Mouse (Mus musculus): ENCODE results near the gene Arid3c.
A peak's percentile ranks its signal among the peaks of the same experiment; 100 is the strongest.
"Not testable (repeated sequence)": the region's sequence is repeated elsewhere in the genome, so short reads cannot be mapped to it uniquely, and the experiment has no call there.

Arid3c gene

DNA sequence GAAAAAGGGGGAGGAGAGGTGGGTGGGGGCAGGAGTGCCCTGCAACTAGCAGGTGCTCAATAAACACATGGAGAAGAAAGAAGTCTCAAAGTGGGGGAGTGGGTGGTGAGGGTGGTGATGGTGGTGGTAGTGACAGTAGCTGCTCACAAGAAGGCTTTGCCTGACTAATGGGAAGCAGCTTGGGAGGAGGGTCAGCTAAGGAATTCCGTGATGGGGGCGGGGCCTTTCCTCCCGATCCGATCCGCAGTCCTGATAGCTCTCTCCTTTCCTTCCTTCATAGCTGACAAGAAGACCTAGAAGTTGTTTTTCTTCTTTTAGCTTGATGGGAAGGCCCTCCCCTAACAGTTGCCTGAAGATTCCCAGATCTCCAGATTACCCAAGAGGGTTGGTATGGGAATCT lies 26.3 kb downstream of the Arid3c start:
- DNase-seq: peak; percentile 24

- DNase-seq: not testable (repeated sequence)
Observed at GRCm38 (mm10) chr4:41702226-41702625, 28.7 kb downstream of the Arid3c start.

GRCm38 (mm10) chr4:41700224-41700623 lies 30.7 kb downstream of the Arid3c start:
- not testable (repeated sequence) for DNase-seq

GRCm38 (mm10) chr4:41699783-41700182 lies 31.2 kb downstream of the Arid3c start, which contains the start of gene Il11ra1:
Il11ra1 (plus strand) TSS chr4:41699989.
- not testable (repeated sequence) for DNase-seq

DNA sequence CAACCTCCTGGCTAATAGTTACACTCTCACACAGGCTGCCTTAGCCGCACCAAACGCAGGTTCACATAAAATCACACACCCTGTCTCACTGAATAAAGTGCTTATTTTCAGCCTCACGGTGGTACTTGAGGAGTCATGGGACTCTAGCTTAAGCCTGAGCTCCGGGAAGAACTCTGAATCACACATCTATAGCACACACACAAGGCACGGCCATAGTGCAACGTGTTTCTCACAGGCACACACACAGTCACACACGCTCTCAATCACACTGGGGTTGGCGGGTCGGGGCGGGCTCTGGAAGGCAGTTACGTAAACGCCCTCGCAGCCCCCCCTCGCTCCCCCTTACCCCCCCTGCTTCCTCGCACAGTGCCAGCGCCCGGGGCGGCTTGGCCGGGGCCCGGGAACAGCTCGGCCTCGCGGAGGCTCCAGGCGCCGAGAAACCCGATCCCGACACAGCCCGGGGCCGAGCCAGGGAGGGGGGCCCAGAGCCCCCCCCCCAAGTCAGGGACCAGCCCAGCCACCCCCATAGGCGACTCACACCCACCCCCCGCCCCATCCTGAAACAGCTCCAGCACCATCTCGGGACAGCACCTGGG lies 32.4 kb downstream of the Arid3c start:
- peak; percentile 62 for DNase-seq

- peak; percentile 88 for DNase-seq
Observed at GRCm38 (mm10) chr4:41696930-41697841, 33.8 kb downstream of the Arid3c start, which contains the start of gene Cntfr. Cntfr (minus strand) TSS chr4:41697089.

- not testable (repeated sequence) for DNase-seq
Observed at GRCm38 (mm10) chr4:41696452-41696851, 34.5 kb downstream of the Arid3c start.

DNA sequence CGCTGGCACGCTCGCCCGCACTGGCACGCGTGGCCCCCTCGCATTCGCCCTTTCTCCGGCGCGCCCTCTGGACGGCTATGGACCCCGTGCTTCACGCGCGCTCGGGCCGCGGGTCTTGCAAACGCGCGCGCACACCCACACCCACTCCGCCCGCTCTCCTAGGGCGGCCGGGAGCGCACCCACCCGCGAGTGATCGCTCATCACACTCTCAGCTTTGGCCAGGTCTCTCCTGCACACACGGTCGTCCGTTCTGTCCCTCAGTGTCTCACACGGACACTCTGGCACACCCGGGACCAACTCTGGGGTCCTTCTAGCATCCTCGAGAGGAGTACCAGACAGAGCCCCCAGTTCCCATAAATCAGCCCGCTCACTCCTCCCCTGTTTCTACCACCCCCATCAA lies 35.1 kb downstream of the Arid3c start:
- DNase-seq: not testable (repeated sequence)

DNA sequence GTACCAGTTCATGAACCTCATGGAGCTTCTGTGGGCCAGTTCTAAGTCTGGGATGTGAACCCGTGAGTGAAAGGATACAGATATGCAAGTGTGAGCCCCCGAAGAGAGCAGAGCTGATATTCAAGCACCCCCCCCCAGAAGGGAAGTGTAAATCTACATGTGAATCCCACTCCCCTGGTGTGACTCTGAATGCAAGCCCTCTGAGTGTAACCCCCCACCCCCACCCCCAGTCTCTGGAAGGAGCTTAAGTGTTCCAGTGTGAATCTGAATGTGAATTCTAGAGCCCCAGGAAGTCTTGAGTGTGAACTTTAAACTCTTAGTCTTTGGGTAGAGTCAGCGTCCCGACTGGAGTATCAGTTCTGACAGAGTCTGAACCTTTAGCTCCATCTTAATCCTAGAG lies 37.4 kb downstream of the Arid3c start:
- not testable (repeated sequence) for DNase-seq

DNA sequence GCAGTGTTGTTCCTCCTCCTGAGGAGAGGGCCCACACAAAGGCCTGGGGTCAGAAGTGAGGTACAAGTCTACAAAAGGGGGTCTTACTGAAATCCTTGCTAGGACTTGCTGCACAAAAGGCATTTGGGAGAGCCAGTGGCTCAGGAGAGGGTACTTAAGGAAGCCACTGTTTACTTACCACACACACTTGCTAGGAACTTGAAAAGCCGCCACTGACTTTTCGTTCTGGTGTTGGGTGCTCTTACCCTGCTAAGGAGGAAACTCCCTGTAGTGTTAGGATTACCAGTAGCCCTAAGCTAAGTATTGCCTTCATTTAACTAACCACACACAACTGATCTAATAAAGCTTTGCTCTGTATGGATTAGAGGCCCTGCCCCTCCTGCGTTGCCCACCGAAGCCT lies 40.9 kb downstream of the Arid3c start:
- DNase-seq: not testable (repeated sequence)

GRCm38 (mm10) chr4:41688562-41688961 lies 42.4 kb downstream of the Arid3c start:
- DNase-seq: not testable (repeated sequence)

GRCm38 (mm10) chr4:41685882-41686492 lies 45.0 kb downstream of the Arid3c start:
- not testable (repeated sequence) for DNase-seq

- DNase-seq: not testable (repeated sequence)
Observed at GRCm38 (mm10) chr4:41684931-41685453, 46.0 kb downstream of the Arid3c start.

DNA sequence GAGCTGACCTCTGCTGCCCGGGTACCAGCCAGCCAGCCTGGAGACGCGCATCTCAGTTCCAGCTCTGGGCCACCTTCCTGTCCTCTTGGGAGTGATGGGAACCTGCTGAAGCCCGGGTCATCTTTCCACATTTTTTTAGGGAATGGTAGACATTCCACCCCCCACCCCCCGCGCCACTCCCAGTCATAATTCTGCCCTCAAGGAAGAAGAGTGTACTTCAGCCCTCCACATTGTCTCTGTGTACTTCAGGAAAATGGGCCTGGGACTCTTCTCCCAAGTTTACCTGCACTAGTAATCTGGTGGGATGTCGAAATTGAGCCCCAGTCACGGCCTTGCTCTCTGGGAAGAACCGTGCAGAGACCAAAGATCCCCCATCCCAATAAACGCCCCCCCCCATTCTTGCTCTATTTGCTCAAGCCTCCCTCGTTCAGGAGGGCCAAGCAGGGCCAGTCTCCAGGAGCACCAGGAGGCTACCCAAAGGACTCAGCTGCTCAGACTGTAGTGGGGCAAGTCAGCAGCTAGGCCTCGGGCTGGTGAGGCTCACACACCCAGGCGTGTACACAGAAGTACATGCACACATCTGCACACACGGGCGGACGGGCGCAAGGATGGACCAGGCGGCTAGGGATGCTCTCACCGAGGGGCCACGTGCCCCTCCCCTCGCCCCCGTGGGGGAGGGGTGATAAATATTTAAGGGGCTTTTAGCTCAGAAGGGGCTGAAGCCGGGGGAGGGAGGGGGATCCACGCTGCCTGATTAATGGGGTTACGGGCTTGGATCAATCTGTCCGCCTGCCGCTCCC lies 46.6 kb downstream of the Arid3c start:
- DNase-seq: not testable (repeated sequence)

GRCm38 (mm10) chr4:41683303-41683702 lies 47.6 kb downstream of the Arid3c start:
- not testable (repeated sequence) for DNase-seq

DNA sequence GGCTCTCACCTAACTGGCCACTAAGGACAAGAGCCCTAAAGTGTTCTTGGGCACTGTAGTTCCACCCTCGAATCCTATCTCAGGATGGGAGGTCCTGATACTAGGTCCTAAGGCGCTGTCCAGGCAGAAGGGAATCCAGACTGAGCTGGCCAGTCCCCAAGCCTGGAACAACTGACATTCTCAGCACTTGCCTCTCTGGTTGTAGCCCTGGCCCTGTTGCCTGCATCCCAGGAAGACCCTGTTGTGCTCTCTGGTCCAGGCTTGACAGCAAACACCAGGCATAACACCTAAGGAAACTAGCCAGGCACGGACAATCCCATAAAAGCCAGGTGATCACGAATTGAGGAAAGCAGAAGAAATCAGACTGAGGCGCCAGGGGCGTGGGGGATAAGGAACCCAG lies 48.2 kb downstream of the Arid3c start:
- DNase-seq: no peak

DNA sequence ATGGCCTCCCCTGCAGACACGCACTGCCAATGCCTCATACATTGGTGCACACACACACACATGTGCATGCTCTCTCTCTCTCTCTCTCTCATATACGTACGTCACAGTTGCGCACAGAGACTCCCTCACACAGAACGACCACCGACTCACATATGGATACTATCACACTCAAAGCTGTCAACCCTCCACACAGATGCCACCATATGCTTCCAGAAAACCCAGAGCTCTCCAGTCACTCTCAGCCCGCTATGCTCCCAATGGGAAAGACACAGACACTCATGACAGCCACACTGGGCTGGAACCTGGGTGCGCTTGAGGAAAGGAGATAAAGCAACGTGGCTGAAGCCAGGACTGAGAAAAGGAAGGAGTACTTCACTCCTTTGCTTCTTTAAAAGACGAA lies 49.0 kb downstream of the Arid3c start:
- DNase-seq: no peak

- DNase-seq: no peak
Observed at GRCm38 (mm10) chr4:41681176-41681575, 49.8 kb downstream of the Arid3c start.

DNA sequence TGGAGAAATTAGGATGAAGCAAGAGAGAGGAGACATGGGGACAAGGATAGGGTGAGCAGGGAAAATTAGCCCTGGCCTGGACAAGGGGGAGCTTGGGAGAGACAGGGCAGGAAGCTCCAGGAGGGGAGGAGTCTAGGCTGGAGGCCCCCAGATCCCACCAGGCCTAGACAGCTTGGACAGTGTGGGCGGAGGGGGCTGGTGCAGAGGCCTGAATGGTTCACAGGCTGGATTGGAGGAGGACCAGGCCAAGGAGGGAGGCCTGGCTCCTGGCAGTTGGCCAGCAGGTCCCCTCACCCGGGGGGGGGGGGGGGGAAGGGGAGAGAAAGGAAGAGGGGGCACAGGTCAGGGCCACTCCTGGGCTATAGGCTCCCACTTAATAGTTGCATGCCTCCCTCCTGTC lies 51.7 kb downstream of the Arid3c start:
- DNase-seq: no peak

DNA sequence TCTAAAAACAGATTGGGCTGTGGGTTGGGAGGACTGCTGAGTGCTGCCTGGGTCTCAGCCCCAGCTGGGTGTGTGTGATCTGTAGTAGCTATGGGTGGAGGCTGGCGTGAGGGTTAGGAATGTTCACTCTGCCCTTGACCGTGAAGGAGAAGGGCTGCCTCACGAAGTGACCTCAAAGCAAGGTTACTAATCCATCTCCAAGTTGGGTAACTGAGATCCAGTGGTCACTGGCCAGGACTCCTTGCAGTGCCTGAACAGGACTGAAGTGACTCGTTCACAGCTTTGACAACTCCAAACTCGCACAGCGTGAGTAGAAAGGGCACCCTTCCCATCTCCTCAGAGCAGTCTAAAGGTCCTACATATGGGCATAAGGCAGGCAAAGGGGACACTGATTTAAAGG lies 52.1 kb downstream of the Arid3c start:
- no peak for DNase-seq

GRCm38 (mm10) chr4:41677006-41677629 lies 53.8 kb downstream of the Arid3c start:
- DNase-seq: no peak
